Mouse (Mus musculus): ENCODE measurements around the gene Bax.

GRCm38 (mm10) chr7:45492225-45492844 is 25.6 kb upstream of the Bax start:
- TF ChIP-seq CTCF (IDR thresholded peaks at IDR 0.05), result no peak
- TF ChIP-seq POLR2A (IDR thresholded peaks at IDR 0.05; ENCODE audit: insufficient read depth, low read depth, low read length), result no peak

All from heart, adult 2 months (tissue).